Mouse (Mus musculus) lung, postnatal 25 days (tissue): ENCODE measurements at regions not wholly inside any gene's neighbourhood (a gene's known extent, or its start where the extent isn't known, plus 50 kb on each side); places are given as distances from the start of the nearest gene placed in this dataset.

ENCODE experiments used
- DNase-seq: peaks from one replicate; pipeline ENCODE4 v3.0.0; 2022; ENCODE audit warnings: low spot score

GRCm38 (mm10) chr3:39933372-39933771, 597.7 kb upstream of the Intu start:
- no peak for DNase-seq

GRCm38 (mm10) chr3:39937719-39938278, 593.3 kb upstream of the Intu start:
- DNase-seq, result no peak

DNA sequence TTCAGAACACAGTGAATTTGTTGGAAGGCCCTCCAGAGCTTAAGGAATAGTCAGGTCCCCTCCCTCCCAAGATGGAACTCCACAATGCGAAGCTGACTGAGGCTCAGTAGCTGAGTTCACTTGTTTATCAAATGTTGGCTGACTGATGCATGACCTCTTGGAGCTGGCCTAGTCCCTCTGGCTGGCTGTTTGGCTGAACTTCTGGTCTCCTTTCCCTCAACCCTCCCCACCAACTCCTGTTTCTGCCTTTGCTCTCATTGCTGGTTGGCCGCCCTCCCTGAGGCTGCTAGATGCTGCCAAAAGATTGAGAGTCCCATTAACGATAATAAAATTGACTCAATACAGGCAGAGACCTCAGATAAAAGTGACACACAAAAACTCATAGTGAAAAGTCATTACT, 586.5 kb upstream of the Intu start:
- DNase-seq, result peak; percentile 55

- no peak for DNase-seq
Observed at GRCm38 (mm10) chr3:39952103-39952502, 579.0 kb upstream of the Intu start.

DNA sequence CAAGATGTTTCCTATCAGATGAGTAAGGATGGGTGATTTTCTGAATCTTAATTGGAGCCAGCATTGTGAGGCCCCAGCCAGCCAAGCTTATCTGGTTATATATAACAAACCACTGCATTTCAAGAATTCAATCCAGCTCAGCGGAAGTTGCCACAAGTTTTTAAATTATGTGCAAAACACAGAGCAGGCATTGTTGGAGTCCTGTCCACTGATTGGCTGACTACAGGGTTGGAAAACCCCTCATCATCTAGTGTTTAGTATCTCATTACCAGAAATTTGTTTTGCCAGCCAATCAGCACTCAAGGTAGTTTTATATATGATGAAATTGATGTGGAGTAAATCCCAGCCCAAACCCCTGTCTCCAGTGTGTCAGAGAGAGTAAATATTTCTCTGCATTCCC, 578.5 kb upstream of the Intu start:
- DNase-seq, result no peak

- no peak for DNase-seq
Observed at GRCm38 (mm10) chr3:39961836-39962640, 569.0 kb upstream of the Intu start.

- no peak for DNase-seq
Observed at GRCm38 (mm10) chr3:39965431-39965830, 565.7 kb upstream of the Intu start.

- no peak for DNase-seq
Observed at GRCm38 (mm10) chr3:39966390-39966789, 564.7 kb upstream of the Intu start.

DNA sequence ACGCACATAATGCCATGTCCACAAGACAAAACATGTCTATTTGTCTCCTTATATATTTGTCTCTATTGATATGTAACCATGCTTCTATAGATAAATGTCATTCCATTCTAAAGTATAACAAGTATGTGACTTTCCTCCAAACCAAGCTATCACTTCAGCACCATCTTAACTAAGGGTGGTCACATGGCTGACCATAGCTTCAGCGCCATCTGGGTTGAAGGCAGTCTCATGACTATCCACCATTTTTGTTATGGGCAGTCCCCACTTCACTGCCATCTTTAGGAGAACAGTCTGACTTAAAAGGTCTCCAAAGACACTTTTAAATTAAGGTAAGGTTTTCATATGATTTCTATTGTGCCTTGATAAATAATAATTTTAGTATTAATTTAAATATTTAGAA, 554.1 kb upstream of the Intu start:
- DNase-seq, result no peak

DNA sequence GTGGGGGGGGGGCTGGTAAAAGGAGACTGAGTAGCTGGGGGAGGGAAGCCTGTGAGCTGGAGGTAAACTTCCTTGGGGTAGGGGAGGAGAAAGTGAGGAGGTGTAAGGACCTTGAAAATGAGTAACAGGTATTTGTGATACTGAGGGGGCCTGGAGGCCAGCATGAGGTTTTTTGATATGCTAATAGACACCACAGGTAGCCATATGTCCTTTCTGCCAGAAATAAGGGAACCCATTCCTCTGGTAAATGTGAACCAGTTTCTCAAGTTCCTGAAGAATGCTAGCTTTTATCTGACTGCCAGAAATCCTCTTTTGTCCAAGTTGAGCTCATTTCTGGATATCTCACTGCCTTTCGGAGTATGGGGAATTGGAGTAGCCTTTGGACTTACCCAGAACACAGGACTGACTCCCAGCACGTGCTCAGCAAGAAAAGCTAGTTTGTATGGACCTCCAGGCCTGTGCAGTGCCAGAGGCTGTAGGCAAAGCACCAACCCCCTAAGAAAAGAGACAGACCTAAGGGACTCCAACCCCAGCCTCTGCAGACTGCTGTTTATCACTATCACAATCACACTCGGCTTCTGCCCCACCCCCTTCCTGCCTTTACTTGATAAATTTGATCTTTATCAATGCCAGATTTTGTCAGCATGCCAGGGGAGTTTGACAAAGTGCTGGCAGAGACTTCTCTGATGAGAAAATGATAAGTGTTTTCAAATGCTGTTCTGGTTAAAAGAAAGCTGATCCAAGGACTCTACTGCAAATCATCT, 552.0 kb upstream of the Intu start:
- no peak for DNase-seq

- DNase-seq, result no peak
Observed at GRCm38 (mm10) chr3:39982656-39983055, 548.4 kb upstream of the Intu start.

DNA sequence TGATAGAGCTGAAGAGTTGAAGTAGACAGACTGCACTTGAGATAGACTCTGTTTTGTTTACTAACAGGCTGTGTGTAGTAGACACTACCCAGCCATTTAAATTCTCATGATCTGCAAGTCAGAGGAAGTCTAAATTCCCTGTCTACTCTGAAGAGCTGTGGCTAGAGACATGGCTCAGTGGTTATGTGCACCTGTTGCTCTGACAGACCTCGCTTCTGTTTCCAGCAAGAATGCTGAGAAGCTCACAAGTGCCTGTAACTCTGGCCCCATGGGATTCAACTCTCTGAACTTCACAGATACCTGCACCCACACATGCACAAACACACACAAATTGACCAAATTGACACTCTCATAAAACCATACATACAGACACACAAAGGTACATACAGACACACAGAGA, 543.4 kb upstream of the Intu start:
- no peak for DNase-seq

GRCm38 (mm10) chr3:39998628-39999027, 532.5 kb upstream of the Intu start:
- DNase-seq, result peak; percentile 29

DNA sequence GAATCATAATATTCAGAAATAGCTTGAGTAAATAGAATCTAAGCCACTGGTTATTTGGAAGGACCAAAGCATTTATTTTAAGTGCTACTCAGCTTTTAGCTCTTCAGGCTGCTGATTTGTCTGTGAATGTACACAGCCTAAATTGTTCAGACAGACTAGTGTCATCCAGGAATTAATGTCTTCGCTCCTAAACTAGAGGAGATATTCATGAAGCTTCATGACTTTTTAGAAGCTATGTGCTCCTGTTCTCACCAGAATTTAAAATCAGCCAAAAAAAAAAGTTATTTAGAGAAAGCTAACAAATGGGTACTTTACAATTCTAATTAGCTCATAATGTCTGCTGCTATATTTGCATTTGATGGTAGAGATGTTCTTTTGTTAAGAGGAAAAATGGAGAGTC, 531.2 kb upstream of the Intu start:
- no peak for DNase-seq

DNA sequence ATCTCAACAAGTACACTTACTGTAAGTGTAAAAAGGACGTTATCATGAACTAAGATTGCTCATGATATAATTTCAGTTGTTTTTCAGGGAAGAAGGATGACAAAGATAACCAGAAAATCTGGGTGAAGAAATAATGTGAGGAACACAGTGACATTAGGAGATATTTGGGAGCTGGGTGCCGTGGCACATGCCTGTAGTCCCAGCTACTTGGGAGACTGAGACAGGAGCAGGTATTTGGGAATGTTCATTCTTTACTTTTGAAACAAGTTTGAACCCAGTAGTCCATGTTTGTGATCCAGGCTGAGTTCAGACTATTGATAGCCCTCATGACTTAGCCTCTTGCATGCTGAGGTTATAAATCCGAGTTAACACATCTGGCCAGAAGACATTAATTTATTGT, 528.2 kb upstream of the Intu start:
- no peak for DNase-seq

DNA sequence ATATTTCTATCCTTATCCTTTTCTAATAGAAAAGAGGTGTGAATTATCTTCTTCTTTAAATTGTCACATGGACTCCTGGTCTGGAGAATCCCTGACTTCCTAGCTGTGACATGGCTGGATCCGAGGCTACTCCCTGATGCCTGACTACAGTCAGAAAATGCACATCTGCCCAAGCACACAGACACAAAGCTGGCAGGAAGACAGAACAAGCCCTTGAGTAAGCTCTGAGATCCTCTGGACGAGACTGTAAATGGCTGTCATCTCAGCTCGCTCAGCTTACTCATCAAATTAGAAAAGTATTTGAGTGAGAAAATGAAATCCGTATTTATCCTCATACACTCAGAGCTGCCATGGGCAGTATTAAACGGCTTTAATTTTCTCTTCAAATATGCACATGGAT, 521.0 kb upstream of the Intu start:
- no peak for DNase-seq

DNA sequence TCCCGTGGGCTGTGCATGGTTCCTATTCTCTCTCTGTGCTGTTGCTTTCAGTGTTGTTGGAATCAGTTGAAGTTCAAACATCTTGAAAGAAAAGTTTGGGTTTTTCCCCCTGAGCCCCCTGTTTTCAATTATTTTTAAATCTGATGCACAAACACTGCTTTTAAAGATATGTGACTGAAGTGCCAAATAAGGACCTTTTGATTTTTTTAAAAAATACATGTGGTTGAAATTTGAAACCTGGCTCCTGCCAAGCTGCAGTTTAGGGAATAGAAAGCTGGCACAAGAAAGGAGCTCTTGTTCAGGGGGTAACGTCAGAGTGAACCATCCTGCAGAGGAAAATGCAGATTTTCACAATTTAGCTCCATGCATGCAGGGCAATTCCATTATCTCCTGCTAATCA, 509.4 kb upstream of the Intu start:
- DNase-seq, result no peak

DNA sequence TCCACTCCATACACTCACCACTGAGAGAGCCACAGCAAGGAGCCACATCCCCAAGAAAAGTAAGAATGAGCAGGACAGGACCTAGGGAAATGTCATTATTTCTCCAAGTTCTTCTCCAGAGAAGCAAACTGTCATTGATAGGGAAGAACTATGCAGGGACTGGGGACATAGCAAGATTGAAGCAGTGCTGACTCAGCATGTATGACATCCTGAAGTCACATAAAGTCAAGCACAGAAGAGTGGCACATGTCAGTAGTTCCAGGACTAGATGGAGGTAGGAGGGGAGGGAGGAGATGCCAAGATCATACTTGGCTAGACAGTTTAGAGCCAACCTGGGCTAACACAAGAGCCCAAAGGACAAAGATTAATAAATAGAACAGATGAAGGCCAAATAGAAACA, 503.4 kb upstream of the Intu start:
- no peak for DNase-seq

DNA sequence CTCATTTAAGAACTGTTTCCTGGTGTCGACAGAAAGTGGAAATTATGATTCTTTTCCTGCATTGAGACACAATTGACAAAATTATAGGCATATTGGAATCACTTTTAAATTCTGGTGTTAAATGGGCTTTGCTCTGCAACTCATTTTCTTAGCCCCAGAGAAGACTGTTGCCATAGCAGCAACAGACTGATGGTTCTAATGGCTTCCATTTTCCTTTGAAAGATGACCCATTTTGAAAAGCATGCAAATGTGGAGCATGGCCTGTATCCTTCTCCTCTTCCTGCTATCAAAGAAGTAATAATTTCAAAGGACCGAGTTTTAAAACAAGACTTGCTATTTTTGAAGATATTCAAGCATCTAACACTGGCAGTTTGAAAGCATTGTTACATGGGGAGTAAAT, 494.9 kb upstream of the Intu start:
- no peak for DNase-seq

GRCm38 (mm10) chr3:40049721-40050120, 481.4 kb upstream of the Intu start:
- no peak for DNase-seq

DNA sequence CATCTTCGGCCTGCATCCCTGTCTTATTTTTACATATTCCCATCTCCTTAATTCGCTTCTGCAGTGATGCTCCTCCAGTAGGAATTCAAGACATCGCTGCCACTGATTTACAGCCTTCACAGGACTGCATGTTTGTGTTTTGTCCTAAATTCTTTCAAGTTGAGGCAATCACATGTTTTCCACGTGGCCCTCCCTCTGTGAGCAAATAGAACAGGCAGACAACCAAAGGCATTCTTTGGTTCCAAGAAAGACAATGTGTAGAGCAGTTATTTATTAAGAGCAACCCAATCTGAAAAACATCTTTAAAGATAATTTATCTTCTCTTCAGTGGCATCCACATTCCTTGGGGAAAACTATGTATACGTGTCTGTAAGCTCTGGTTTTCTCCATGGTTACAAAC, 472.8 kb upstream of the Intu start:
- DNase-seq, result peak; percentile 2

DNA sequence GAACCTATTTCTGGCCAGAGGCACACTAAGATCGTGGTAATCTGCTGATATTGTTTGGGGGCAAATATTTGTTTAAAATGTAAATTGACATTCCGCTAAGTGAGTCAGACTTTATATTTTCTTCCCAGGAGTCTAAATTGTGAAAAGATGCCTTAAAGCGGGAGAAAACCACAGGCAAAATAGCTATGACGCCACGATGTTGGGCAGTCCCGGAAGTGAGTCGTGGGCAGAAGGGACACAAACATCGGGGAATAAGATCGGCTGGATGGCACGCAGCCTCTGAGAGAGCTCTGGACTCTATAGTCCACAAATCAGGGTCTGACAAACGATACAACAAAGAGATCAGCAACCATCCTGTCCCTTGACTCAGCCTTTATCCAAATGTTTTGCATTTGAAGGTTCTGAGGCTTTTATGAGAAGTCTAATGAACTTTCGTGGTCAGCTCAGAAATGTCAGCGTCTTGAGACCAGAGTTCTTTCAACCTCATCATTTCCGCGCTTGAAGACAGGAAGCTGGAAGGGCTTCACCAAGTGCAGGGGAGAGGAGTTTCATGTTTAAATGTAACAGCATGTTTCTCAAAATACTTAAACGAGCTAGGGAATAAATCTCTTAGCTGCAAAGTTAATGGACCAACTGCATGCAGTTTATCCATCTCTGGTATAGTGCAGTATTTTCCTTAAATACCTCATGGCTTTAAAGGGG, 472.2 kb upstream of the Intu start:
- DNase-seq, result no peak
